Mouse (Mus musculus) adrenal gland, postnatal 25 days (tissue): ENCODE measurements around the gene Fchsd2. TPM values are rescaled to one million over a fixed set of nuclear protein-coding genes. Genes with fewer than 3 reads are reported as not detected.

Experiments used
- DNase-seq: peaks from one replicate; pipeline ENCODE4 v3.0.0; 2021; ENCODE audit warnings: mixed read lengths
- long read RNA-seq: library from polyadenylated mRNA; stranded (forward); transcript quantifications from one replicate; pipeline ENCODE4 v2.0.0, GENCODE M21; 2021
- total RNA-seq: library from RNA; stranded (reverse); gene quantifications from 2 replicates; pipeline ENCODE4 v1.2.3, GENCODE M21; 2021

Gene Fchsd2
- total RNA-seq: 24.1 and 31.9 TPM in 2 replicates
- long read RNA-seq, full-length matches to known transcripts: 8 of 16 reads
- long read RNA-seq, partial matches to known transcripts: 4 of 16 reads
- long read RNA-seq, other reads (novel, unspliced or antisense): 4 of 16 reads

GRCm38 (mm10) chr7:101092618-101093017 is at the start of gene Fchsd2:
TSS of gene Fchsd2 (plus strand) at chr7:101092863.
- DNase-seq: no peak

- no peak for DNase-seq
Measured at GRCm38 (mm10) chr7:101043846-101044541, 48.7 kb upstream of the Fchsd2 start.

GRCm38 (mm10) chr7:101048247-101048646 is 44.4 kb upstream of the Fchsd2 start:
- DNase-seq: no peak

GRCm38 (mm10) chr7:101049326-101050087 is 43.2 kb upstream of the Fchsd2 start:
- DNase-seq: no peak

DNA sequence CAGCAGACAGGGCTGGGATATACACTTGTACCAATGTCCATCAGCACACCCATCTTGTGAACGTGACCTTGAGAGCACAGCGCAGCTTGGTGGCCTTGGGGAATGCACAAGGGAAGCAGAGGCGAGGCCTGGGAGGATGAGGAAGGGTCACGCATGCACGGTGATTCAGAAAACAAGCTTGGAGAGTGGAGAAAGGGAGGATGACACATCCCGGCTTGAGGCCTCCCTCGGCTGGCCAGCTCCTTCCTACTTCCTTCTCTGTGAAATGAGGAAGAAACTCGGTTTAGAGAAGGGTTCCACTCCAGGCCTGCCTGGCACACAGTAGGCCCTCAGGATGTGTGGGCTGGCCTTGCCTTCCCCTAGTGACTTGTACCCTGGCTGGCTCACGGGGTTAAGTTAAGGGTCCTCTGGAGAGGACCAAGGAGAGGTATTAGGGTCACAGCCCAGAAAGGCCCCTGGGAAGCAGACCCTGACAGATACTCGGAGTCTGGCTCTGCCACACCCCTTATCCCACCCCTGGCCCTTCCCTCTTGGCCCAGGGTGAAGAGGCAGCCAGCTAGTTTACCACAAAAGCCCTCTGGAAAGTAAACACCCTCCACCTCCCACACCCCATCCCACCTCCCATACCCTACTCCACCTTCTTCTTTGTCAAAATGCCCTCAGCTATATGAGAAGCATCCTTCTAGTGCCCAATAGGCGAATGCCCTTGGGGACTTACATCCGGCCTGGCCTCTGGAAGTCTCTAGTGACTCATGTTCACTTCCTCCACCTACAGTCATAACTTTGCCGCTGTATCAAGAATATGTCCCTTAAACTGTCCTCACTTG is 41.7 kb upstream of the Fchsd2 start:
- DNase-seq: no peak

DNA sequence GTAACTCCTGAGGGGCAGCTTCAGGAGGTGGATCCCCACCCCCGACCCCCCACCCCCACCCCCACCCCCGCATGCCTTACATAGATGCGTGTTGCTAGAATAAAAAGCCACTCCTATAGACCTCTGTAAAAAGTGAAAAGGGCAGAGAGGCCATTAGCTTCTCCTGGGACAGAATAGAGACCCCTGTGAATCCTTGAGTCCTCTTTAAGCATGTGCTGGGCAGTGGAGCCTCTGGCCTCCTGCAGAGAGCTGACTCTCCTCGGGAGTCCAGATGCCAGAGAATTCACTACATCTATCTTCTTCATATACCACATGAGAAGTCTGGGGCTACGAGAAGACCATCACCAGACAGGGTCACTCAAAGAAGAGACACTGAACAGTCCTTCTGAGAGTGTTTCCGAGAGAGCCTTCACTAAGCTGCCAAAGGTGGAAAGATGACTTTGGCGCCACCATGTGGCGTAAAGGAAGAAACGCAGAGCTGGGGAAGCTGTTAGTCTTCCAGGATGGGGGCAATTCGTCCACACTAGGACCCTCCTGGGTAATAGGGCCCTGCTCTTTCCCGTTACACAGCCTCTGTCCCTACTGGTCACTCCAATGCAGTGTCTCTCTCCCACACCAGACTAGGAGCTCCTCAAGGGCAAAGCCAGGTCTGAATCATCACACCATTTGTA is 41.0 kb upstream of the Fchsd2 start:
- DNase-seq: peak; percentile 37

GRCm38 (mm10) chr7:101053136-101053535 is 39.5 kb upstream of the Fchsd2 start:
- no peak for DNase-seq

- DNase-seq: no peak
Measured at GRCm38 (mm10) chr7:101057309-101057708, 35.4 kb upstream of the Fchsd2 start.

DNA sequence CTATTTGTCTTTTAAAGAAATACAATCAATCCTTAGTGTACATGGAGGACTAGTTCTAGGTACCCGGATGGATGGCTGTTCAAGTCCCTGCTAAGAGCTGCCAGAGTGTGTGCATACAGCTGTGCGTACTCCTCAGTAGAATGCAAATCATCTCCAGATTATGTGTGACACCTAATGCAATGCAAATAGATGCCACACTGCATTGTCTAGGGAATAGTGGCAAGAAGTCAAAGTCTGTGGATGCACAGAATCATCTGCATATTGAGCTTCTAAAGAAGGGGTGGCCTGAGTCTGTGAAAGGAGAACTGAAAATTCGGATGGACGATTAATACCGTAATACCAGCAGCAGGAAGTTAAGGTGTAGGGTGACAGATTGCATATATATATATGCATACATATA is 33.5 kb upstream of the Fchsd2 start:
- no peak for DNase-seq

- DNase-seq: no peak
Measured at GRCm38 (mm10) chr7:101060476-101060875, 32.2 kb upstream of the Fchsd2 start.

DNA sequence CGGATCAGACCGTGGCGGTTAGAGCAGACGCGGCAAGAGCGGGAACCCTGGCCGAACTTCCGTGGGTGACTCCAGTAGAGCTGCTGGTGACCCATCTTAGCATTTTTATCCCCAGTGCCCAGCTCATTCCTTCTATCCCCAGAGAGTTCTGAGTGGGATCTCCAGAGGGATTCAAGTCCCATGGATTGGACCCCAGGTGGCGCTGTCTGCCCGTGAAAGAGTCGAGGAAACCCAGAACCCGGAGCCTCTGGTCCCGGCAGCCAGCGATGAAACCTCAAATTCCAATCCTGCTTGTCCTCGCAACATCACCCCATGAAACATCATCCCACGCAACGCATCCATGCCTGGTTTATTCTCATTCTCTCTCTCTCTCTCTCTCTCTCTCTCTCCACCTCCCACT is 31.3 kb upstream of the Fchsd2 start:
- DNase-seq: peak; percentile 89

- no peak for DNase-seq
Measured at GRCm38 (mm10) chr7:101062246-101062645, 30.4 kb upstream of the Fchsd2 start.

GRCm38 (mm10) chr7:101063523-101063922 is 29.1 kb upstream of the Fchsd2 start:
- no peak for DNase-seq

- DNase-seq: no peak
Measured at GRCm38 (mm10) chr7:101064697-101065688, 27.7 kb upstream of the Fchsd2 start.

- DNase-seq: no peak
Measured at GRCm38 (mm10) chr7:101066009-101066408, 26.7 kb upstream of the Fchsd2 start.

DNA sequence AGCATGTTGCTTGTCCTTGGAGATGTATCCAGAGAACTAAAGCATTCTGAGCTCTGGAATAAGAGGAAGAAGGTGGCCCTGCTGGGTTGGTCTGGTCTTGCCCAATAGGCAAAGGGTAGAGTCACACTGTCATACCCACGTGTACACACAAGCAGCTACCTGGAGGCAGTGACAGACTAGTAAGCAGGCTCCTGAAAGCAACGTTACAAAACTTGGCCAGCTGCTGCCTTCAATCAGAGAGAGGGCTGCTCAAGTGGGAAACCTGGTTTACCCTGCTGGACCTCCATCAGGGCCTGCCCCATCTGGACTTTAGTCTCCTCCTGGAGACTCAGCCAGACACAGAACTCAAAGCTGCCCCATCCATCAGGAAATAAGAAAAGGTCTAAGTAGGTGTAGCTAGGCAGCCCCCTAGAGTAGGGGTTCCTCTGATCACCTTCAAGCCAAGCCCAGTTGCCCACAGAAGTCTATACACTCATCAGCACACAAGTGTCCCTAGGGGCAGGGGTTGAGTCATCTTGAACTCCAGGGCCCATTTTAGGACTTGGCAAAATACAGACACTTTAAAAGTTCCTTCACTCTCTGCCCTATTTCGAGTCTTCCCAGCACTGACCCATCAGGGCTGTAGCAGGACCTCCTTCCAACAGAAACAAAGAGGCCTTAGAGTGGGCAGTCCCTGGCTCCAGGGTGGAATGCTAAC is 25.9 kb upstream of the Fchsd2 start:
- DNase-seq: no peak

DNA sequence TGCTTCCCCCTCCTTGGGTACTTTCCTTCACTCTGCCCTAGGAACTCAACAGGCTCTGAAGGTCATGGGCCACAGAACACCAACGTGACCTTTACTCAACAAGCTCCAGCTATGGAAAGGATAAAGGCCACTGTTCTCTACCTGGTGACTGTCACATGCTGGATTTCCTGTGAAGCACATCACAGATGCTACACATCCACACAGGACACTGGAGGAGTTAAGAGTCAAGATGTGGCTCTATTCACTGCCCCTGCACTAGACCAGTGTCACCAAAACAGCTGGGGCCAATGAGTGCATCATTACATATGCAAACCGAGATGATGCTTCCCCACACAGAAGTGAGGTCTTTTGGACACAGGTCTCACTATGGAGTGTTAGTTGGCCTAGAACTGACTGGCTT is 25.1 kb upstream of the Fchsd2 start:
- DNase-seq: no peak

DNA sequence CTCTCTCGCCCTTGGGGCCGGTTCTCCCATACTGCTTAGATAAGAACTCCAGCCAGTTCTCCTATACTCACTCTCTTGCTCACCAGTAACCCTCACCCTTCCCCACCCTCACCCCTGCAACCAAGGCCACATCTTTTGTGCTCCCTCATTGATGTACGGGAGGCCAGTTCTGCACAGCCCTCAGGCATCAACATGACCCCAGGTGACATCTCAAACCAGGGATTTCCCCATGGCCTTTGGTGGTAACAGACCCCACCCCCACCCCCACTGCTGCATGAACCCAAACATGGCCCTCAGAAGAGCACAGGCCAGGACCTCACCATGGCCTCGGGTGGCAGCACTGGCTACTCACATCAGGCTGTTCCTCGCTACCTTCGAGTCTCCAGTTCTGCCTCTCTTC is 23.4 kb upstream of the Fchsd2 start:
- no peak for DNase-seq

- DNase-seq: no peak
Measured at GRCm38 (mm10) chr7:101070406-101070805, 22.3 kb upstream of the Fchsd2 start.

- no peak for DNase-seq
Measured at GRCm38 (mm10) chr7:101071020-101071419, 21.6 kb upstream of the Fchsd2 start.
